Mouse (Mus musculus): Measurements from ENCODE around the gene Plce1. TPM values are rescaled to one million over a fixed set of nuclear protein-coding genes. Genes with fewer than 3 reads are reported as not detected.

Gene Plce1
- polyA plus RNA-seq, 1 experiment from 2014 or later, result 3.4 TPM

DNA sequence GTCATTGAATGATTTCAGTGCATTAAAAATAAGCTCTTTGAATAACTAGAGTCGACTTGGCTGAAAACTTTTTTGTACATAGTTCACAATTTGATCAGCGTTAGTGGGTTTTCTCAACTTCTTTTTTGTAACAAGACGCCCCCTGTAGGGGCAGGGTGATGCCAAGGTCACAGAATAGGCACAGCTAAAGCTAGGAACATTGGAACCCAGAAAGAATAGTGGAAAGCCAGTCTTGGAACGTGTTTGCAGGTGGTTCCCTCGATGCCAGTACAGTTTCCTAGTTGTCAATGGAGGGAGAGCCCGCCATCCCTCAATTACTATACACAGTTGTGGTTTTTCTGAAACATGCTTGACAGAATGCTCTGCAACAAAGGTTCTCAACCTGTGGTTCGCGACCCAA lies 997 bp downstream of the Plce1 start:
- Histone ChIP-seq H3K27ac (replicated peaks; ENCODE audit: low read depth, low read length) (no peak overlapping the region), H3K4me3 (ENCODE audit: low read depth, low read length) (peak overlapping the region; percentile 64), H3K4me1 (ENCODE audit: control insufficient read depth, insufficient read depth, low read length) (no peaks in the 10 kb centered on the region), H3K9me3 (replicated peaks; ENCODE audit: control insufficient read depth, low read length) (no peaks in the 10 kb centered on the region), H3K9ac (replicated peaks; ENCODE audit: low read length) (no peak overlapping the region), H3K27me3 (ENCODE audit: control insufficient read depth, insufficient read depth, low read length) (no peaks in the 10 kb centered on the region; the same call in 1 of the 2 replicates), H3K4me2 (ENCODE audit: low read depth, low read length) (peak overlapping the region; percentile 95), H3K36me3 (replicated peaks; ENCODE audit: control insufficient read depth, insufficient read depth, low read depth, low read length) (no peaks in the 10 kb centered on the region)
- peak; percentile 39 for DNase-seq (ENCODE audit: low spot score)
- WGBS, result 16% methylated on average over 8 of the region's 8 CpGs
- ATAC-seq (replicated peaks; ENCODE audit: insufficient number of reproducible peaks, low FRiP score, low TSS enrichment, low read depth), result no peak

DNA sequence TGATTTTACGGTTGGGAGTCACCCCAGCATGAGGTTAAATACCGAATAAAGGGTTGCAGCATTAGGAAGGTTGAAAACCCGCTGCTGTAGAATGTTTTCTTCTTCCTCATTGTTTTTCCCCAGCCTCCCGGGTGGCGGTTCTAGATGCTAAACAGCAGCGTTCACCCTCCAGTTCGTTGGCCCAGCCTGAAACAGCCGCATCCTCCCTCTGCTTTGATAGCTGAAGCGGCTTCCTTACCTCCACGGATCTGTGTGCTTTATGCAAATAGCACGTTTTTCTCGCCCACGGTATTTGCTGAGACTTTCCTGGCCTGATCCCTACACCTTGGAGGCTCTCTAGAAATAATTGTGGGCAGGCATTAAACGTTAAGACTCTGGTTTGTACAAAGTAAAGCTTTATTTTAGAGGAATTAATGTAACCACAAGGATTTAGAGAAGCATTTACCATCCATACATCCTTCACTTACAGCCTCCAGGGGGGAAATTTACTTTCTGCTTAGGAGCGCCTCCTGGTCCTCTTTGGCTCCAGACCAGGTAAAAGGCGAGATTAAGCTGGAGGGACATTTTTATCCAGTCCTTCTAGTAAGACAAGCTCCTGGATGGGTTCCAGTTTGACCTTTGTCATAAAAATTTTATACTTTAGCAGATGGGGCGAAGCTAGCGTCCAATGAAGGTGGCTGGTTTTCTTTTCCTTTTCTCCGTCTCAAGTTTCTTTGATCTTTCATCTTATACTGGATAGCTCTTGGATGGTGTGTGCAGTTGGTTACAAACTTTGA lies 1.7 kb downstream of the Plce1 start:
- H3K4me1 ChIP-seq (ENCODE audit: control insufficient read depth, insufficient read depth, low read length), result no peaks in the 10 kb centered on the region
- no peaks in the 10 kb centered on the region for H3K36me3 ChIP-seq (replicated peaks; ENCODE audit: control insufficient read depth, insufficient read depth, low read depth, low read length)
- H3K4me2 ChIP-seq (ENCODE audit: low read depth, low read length), result 0 out of 2 replicates have a peak overlapping the region, but pooled peaks have one; percentile 8
- ATAC-seq (replicated peaks; ENCODE audit: insufficient number of reproducible peaks, low FRiP score, low TSS enrichment, low read depth) (no peak), DNase-seq (ENCODE audit: low spot score) (no peak)
- H3K9ac ChIP-seq (replicated peaks; ENCODE audit: low read length), result no peak overlapping the region
- H3K27me3 ChIP-seq (ENCODE audit: control insufficient read depth, insufficient read depth, low read length), result no peaks in the 10 kb centered on the region; the same call in 1 of the 2 replicates
- 22% methylated on average over 19 of the region's 19 CpGs for WGBS
- no peak overlapping the region for H3K27ac ChIP-seq (replicated peaks; ENCODE audit: low read depth, low read length)
- H3K4me3 ChIP-seq (ENCODE audit: low read depth, low read length), result no peak overlapping the region
- H3K9me3 ChIP-seq (replicated peaks; ENCODE audit: control insufficient read depth, low read length), result no peaks in the 10 kb centered on the region

DNA sequence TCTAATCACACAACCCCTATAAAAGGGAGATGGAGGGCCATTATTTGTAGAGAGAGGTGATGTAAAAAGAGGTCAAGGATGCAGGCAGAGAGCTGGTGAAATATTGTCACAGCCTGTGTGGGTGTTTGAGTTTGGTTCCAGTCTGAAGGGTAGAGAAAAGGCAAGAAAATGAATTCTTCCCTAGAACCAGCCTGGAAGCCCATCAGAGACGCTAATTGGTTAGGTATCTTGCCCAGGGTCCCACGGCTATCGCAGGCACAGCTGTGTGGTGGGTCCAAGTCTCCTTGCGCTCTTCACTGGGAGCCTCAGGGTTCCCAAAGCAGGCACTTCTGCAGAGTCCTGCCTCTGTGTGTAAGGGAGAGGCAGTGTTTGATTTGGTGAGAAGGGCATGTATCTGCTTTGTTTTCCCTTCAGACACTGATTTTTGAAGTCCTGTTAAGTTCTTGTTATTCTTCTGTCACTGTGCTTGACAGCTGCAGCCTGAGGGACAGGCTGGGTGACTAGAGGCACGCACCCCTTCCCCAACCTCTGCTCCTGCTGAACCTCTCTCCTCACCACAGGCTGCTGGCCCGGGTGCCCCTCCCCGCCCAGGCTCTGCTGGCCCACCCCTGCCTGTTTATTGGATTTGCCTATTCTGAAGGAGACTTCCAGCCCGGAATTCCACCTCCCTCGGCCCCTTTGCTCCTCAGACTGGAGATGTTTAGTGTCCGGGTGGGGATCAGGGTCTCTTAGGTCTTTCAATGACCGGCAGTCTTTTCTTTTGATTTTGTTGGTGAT lies 5.1 kb downstream of the Plce1 start:
- H3K9ac ChIP-seq (replicated peaks; ENCODE audit: low read length), result no peak overlapping the region
- no peaks in the 10 kb centered on the region for H3K9me3 ChIP-seq (replicated peaks; ENCODE audit: control insufficient read depth, low read length)
- peak overlapping the region; percentile 0; the same call in 1 of the 2 replicates for H3K4me2 ChIP-seq (ENCODE audit: low read depth, low read length)
- no peaks in the 10 kb centered on the region for H3K36me3 ChIP-seq (replicated peaks; ENCODE audit: control insufficient read depth, insufficient read depth, low read depth, low read length)
- H3K27ac ChIP-seq (replicated peaks; ENCODE audit: low read depth, low read length), result no peak overlapping the region
- WGBS, result 15% methylated on average over 11 of the region's 11 CpGs
- no peak for ATAC-seq (replicated peaks; ENCODE audit: insufficient number of reproducible peaks, low FRiP score, low TSS enrichment, low read depth)
- H3K4me3 ChIP-seq (ENCODE audit: low read depth, low read length), result no peak overlapping the region
- H3K4me1 ChIP-seq (ENCODE audit: control insufficient read depth, insufficient read depth, low read length), result no peaks in the 10 kb centered on the region
- no peaks in the 10 kb centered on the region; the same call in 1 of the 2 replicates for H3K27me3 ChIP-seq (ENCODE audit: control insufficient read depth, insufficient read depth, low read length)
- no peak for DNase-seq (ENCODE audit: low spot score)

GRCm38 (mm10) chr19:38487501-38487900 lies 6.6 kb downstream of the Plce1 start:
- Histone ChIP-seq H3K4me2 (ENCODE audit: low read depth, low read length) (no peak overlapping the region), H3K4me3 (ENCODE audit: low read depth, low read length) (no peak overlapping the region), H3K4me1 (ENCODE audit: control insufficient read depth, insufficient read depth, low read length) (no peaks in the 10 kb centered on the region), H3K9ac (replicated peaks; ENCODE audit: low read length) (no peak overlapping the region), H3K36me3 (replicated peaks; ENCODE audit: control insufficient read depth, insufficient read depth, low read depth, low read length) (no peaks in the 10 kb centered on the region), H3K27me3 (ENCODE audit: control insufficient read depth, insufficient read depth, low read length) (no peaks in the 10 kb centered on the region; the same call in 1 of the 2 replicates), H3K9me3 (replicated peaks; ENCODE audit: control insufficient read depth, low read length) (no peaks in the 10 kb centered on the region), H3K27ac (replicated peaks; ENCODE audit: low read depth, low read length) (no peak overlapping the region)
- WGBS, result 40% methylated on average over 4 of the region's 4 CpGs
- DNase-seq (ENCODE audit: low spot score) (no peak), ATAC-seq (replicated peaks; ENCODE audit: insufficient number of reproducible peaks, low FRiP score, low TSS enrichment, low read depth) (no peak; the same call in 1 of the 2 replicates)

DNA sequence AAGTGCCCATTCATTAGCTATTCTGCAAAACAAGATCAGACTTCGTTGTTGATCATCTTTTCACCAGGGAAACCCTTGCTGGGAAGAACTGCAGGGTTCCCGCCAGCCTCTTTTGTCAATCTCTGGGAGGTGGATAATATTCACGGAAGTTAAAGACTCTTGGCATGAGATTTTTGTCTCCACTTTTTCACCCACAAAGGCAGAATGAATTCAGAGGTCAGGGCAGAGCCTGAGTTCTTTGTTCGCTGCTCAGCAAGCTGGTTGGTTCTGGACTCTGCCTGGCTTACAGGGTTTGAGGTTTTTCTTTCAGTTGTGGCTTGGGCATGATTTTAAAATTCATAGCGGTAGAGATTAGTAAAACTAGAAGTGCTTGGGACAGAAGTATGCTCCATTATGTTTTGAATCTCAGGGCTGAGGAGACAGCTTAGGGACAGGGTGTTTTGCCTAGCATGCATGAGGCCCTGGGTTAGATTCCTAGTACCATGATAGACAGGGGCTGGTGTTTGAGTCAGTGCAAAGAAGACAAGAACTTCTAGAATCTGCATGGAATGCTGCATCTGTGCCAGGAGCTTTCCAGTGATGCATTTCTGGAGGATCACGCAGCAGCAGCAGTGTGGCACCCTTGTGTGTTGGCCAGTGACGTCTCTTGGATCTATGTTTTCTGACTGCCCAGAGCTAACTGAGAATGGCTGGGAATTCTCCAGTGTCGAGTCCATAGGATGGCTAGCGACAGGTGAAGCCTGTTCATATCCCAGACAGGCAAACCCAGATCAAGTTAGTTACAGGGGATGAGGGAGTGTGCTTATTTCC lies 7.4 kb downstream of the Plce1 start:
- 0 out of 2 replicates have a peak, but pooled peaks have one; percentile 39 for ATAC-seq (replicated peaks; ENCODE audit: insufficient number of reproducible peaks, low FRiP score, low TSS enrichment, low read depth)
- DNase-seq (ENCODE audit: low spot score), result peak; percentile 39
- Histone ChIP-seq H3K9me3 (replicated peaks; ENCODE audit: control insufficient read depth, low read length) (no peaks in the 10 kb centered on the region), H3K36me3 (replicated peaks; ENCODE audit: control insufficient read depth, insufficient read depth, low read depth, low read length) (no peaks in the 10 kb centered on the region), H3K4me2 (ENCODE audit: low read depth, low read length) (no peak overlapping the region), H3K27ac (replicated peaks; ENCODE audit: low read depth, low read length) (no peak overlapping the region), H3K4me1 (ENCODE audit: control insufficient read depth, insufficient read depth, low read length) (no peaks in the 10 kb centered on the region), H3K9ac (replicated peaks; ENCODE audit: low read length) (no peak overlapping the region), H3K4me3 (ENCODE audit: low read depth, low read length) (no peak overlapping the region), H3K27me3 (ENCODE audit: control insufficient read depth, insufficient read depth, low read length) (no peaks in the 10 kb centered on the region)
- 47% methylated on average over 9 of the region's 9 CpGs for WGBS

GRCm38 (mm10) chr19:38498233-38498632 lies 17.3 kb downstream of the Plce1 start:
- H3K9ac ChIP-seq (replicated peaks; ENCODE audit: low read length), result no peak overlapping the region
- no peaks in the 10 kb centered on the region for H3K9me3 ChIP-seq (replicated peaks; ENCODE audit: control insufficient read depth, low read length)
- DNase-seq (ENCODE audit: low spot score) (no peak), ATAC-seq (replicated peaks; ENCODE audit: insufficient number of reproducible peaks, low FRiP score, low TSS enrichment, low read depth) (no peak)
- no peaks in the 10 kb centered on the region for H3K4me1 ChIP-seq (ENCODE audit: control insufficient read depth, insufficient read depth, low read length)
- no peak overlapping the region for H3K27ac ChIP-seq (replicated peaks; ENCODE audit: low read depth, low read length)
- H3K4me2 ChIP-seq (ENCODE audit: low read depth, low read length), result no peak overlapping the region
- WGBS, result 74% methylated on average over 5 of the region's 5 CpGs
- H3K4me3 ChIP-seq (ENCODE audit: low read depth, low read length), result no peak overlapping the region
- H3K36me3 ChIP-seq (replicated peaks; ENCODE audit: control insufficient read depth, insufficient read depth, low read depth, low read length), result no peaks in the 10 kb centered on the region
- H3K27me3 ChIP-seq (ENCODE audit: control insufficient read depth, insufficient read depth, low read length), result no peaks in the 10 kb centered on the region

GRCm38 (mm10) chr19:38504597-38504996 lies 23.7 kb downstream of the Plce1 start:
- ATAC-seq (replicated peaks; ENCODE audit: insufficient number of reproducible peaks, low FRiP score, low TSS enrichment, low read depth) (no peak), DNase-seq (ENCODE audit: low spot score) (no peak)
- H3K9ac ChIP-seq (replicated peaks; ENCODE audit: low read length), result no peak overlapping the region
- H3K27ac ChIP-seq (replicated peaks; ENCODE audit: low read depth, low read length), result no peak overlapping the region
- no peak overlapping the region for H3K4me3 ChIP-seq (ENCODE audit: low read depth, low read length)
- H3K4me2 ChIP-seq (ENCODE audit: low read depth, low read length), result no peak overlapping the region
- H3K4me1 ChIP-seq (ENCODE audit: control insufficient read depth, insufficient read depth, low read length), result no peaks in the 10 kb centered on the region
- H3K27me3 ChIP-seq (ENCODE audit: control insufficient read depth, insufficient read depth, low read length), result no peaks in the 10 kb centered on the region
- 50% methylated on average over 3 of the region's 3 CpGs for WGBS
- H3K36me3 ChIP-seq (replicated peaks; ENCODE audit: control insufficient read depth, insufficient read depth, low read depth, low read length), result no peaks in the 10 kb centered on the region
- no peaks in the 10 kb centered on the region for H3K9me3 ChIP-seq (replicated peaks; ENCODE audit: control insufficient read depth, low read length)

Measured in embryonic facial prominence, embryonic 11.5 days (tissue).